10 mouse cellular contexts compared by ENCODE assay signal in the genomic region with DNA sequence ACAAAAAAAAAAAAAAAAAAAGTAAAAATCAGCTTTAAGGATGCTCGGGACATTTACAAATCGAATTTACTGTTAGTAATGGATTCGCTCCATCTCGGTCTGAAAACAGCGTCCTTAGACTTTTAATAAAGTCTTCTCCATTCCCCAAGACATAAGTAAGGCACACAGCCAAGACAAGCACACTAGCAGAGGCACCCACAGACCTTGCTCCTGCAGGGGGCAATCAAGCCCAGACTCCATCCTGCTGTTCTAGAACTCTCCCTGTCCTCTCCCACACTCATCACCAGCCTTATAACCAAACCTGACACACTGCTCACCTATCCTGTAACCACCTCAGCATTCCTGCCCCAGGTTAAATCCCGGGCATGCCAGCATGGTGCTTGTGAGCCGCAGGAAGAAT. TPM values are rescaled to one million over a fixed set of nuclear protein-coding genes. Genes with fewer than 3 reads are reported as not detected.
DNase-seq lines count a peak whose midpoint lies in the region; TF ChIP-seq lines count a peak whose summit lies in the region.
"Had no signal": no experiment of that assay in that cellular context is flagged by ENCODE, and none has a peak within 500 bp of the region (broad histone marks: within the 10 kb centered on the region; RNA-seq: fewer than 3 reads in every experiment).

No protein-coding gene starts in this region.

- peak overlapping the region; percentile 81 for H3K27ac ChIP-seq in gastrocnemius, adult 2 months
- H3K27ac ChIP-seq: liver, embryonic 12.5 days had no signal

- DNase-seq in gastrocnemius, adult 2 months = no peak
- no peak for DNase-seq in gastrocnemius, postnatal 10 days
- DNase-seq in heart, adult 9 months (ENCODE audit: low spot score in 2 of 2) = peak; percentile 41 to 44
- peak; percentile 24 for DNase-seq in kidney, adult 8-10 months
- peak; percentile 74 for DNase-seq in lung, postnatal 36 days
- DNase-seq in thymus, postnatal 36 days = no peak
- no peak for DNase-seq in thymus, postnatal 14 days
- no peak for DNase-seq in ovary, adult 18-20 months (ENCODE audit: low spot score)
- DNase-seq: right cerebral cortex, postnatal 14 days had no signal

- intact Hi-C loops in gastrocnemius, adult 2 months (cut with DNase I) = loop anchor here (2.0 kb wide), 1 partner anchor 14 kb away; no protein-coding TSS in a partner anchor

- H3K4me3 ChIP-seq in gastrocnemius, adult 2 months = peak overlapping the region; percentile 23
- H3K4me3 ChIP-seq: liver, embryonic 12.5 days had no signal

- TF ChIP-seq CTCF in gastrocnemius, adult 2 months (IDR thresholded peaks at IDR 0.05) = peak; percentile 32

RNA-seq across cellular contexts. Expression of gene Tmtc1, which starts 52.9 kb away (rescaled TPM):
- total RNA-seq in gastrocnemius, adult 2 months (2021) = 10 to 100 TPM; 55.4 to 64.8 TPM
- total RNA-seq in gastrocnemius, postnatal 10 days (2021) = 10 to 100 TPM; 57.5 to 58.7 TPM

Comparison
In these comparisons a context has a peak if more than half of its experiments do, and no peak if none do; other contexts are left out.
1. DNase-seq: peak in heart, adult 9 months (2 of 2), kidney, adult 8-10 months (2 of 2) and lung, postnatal 36 days (single experiment); none in gastrocnemius, adult 2 months (single experiment), gastrocnemius, postnatal 10 days (single experiment), thymus, postnatal 36 days (0 of 2), thymus, postnatal 14 days (single experiment) and ovary, adult 18-20 months (single experiment).